Mouse (Mus musculus): ENCODE data around the gene Olfr1281. TPM values are rescaled to one million over a fixed set of nuclear protein-coding genes. Genes with fewer than 3 reads are reported as not detected.
"Not testable (repeated sequence)": the region's sequence is repeated elsewhere in the genome, so short reads cannot be mapped to it uniquely, and the experiment has no call there.

The Olfr1281 gene
- total RNA-seq (2021) (not detected), polyA plus RNA-seq (2012; rRNA removed) (not detected in 2 replicates)
- long read RNA-seq = 0 reads

DNA sequence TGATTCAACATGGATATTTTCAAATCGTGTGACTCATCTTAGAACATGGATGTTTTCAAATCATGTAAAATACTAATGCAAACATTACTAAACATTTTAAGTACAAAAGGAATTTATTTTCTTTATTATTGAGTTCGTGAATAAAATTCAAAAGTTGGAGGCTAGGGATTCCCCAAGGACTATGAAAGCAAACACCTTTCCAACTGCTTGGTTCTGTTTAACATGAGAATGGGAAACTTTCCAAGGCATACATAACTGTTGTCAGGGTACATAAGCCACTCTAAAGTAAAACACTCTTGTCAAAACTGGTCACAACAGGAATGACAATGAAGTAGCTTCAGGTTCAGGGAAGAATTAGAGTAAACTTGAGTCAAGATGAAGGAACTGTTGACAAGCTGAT is at the start of gene Olfr1281:
Gene Olfr1281, plus strand, starts transcription at position 301 of the 400 bp plus-strand sequence.
- DNase-seq = no peak
- 42% methylated on average over 2 of the region's 2 CpGs for WGBS
- TF ChIP-seq EP300 (IDR thresholded peaks at IDR 0.05; ENCODE audit: insufficient read depth, low read depth, low read length) (no peak), CTCF (IDR thresholded peaks at IDR 0.05) (no peak), POLR2A (IDR thresholded peaks at IDR 0.05; ENCODE audit: insufficient read depth, low read depth, low read length) (no peak)
- no peaks in the 10 kb centered on the region for H3K79me2 ChIP-seq (replicated peaks; ENCODE audit: control insufficient read depth, insufficient read depth, low read length)
- H3K9ac ChIP-seq (ENCODE audit: low read depth, low read length) = no peak within 1 kb of the TSS
- H3K4me1 ChIP-seq (ENCODE audit: control insufficient read depth, insufficient read depth, low read length) = no peaks in the 10 kb centered on the region
- H3K36me3 ChIP-seq (ENCODE audit: control insufficient read depth, insufficient read depth, low read length) = no peaks in the 10 kb centered on the region
- no peak within 1 kb of the TSS for H3K4me3 ChIP-seq
- no peak within 1 kb of the TSS for H3K27ac ChIP-seq
- no peaks in the 10 kb centered on the region for H3K27me3 ChIP-seq (ENCODE audit: control insufficient read depth, insufficient read depth, low read length)
- intact Hi-C loops (cut with DNase I) = no loop called here

DNA sequence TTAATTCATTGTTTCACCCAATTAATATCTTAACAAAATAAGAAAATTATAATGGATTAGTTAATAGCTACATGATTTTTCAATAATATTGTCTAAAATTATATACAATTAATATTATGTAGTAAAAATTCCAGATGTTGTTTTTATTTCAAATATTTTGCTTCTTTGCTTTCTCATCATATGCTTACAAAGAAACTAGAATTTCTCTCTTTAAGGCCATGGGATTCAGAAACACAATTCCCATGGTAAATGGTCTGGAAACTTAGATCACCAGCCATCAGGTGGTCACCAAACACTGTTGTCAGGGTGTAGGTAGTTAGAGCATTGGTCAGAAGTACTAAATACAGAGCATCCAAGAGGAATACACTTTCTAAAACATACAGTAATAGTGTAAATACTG is 36.5 kb upstream of the Olfr1281 start, which contains the start of gene Olfr1278:
Gene Olfr1278, plus strand, starts transcription at position 301 of the 400 bp plus-strand sequence.
- no peaks in the 10 kb centered on the region for H3K36me3 ChIP-seq (ENCODE audit: control insufficient read depth, insufficient read depth, low read length)
- no peak for DNase-seq
- intact Hi-C loops (cut with DNase I) = no loop called here
- H3K27ac ChIP-seq = no peak within 1 kb of the TSS
- no peaks in the 10 kb centered on the region for H3K27me3 ChIP-seq (ENCODE audit: control insufficient read depth, insufficient read depth, low read length)
- TF ChIP-seq EP300 (IDR thresholded peaks at IDR 0.05; ENCODE audit: insufficient read depth, low read depth, low read length) (no peak), POLR2A (IDR thresholded peaks at IDR 0.05; ENCODE audit: insufficient read depth, low read depth, low read length) (no peak), CTCF (IDR thresholded peaks at IDR 0.05) (no peak)
- no peak within 1 kb of the TSS for H3K4me3 ChIP-seq
- no peak within 1 kb of the TSS for H3K9ac ChIP-seq (ENCODE audit: low read depth, low read length)
- no peaks in the 10 kb centered on the region for H3K79me2 ChIP-seq (replicated peaks; ENCODE audit: control insufficient read depth, insufficient read depth, low read length)
- H3K4me1 ChIP-seq (ENCODE audit: control insufficient read depth, insufficient read depth, low read length) = no peaks in the 10 kb centered on the region

DNA sequence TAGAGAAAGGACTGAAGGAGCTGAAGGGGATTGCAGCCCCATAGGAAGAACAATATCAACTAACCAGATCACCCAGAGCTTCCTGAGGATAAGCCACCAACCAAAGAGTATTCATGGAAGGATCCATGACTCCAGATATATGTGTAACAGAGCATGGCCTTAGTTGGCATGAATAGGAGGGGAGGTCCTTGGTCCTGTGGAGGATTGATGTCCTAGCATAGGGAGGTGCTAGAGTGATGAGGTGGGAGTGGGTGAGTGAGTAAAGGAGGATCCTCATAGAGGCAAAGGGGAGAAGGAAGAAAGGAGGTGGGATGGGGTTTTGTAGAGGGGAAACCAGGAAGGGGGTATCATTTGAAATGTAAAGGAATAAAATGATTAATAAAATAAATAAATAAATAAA is 27.8 kb upstream of the Olfr1281 start:
- no peaks in the 10 kb centered on the region for H3K79me2 ChIP-seq (replicated peaks; ENCODE audit: control insufficient read depth, insufficient read depth, low read length)
- H3K9ac ChIP-seq (ENCODE audit: low read depth, low read length) = no peak overlapping the region
- no peak overlapping the region for H3K27ac ChIP-seq
- TF ChIP-seq CTCF (IDR thresholded peaks at IDR 0.05) (no peak), EP300 (IDR thresholded peaks at IDR 0.05; ENCODE audit: insufficient read depth, low read depth, low read length) (no peak), POLR2A (IDR thresholded peaks at IDR 0.05; ENCODE audit: insufficient read depth, low read depth, low read length) (no peak)
- H3K4me1 ChIP-seq (ENCODE audit: control insufficient read depth, insufficient read depth, low read length) = no peaks in the 10 kb centered on the region
- H3K27me3 ChIP-seq (ENCODE audit: control insufficient read depth, insufficient read depth, low read length) = no peaks in the 10 kb centered on the region
- DNase-seq = no peak
- no peak overlapping the region for H3K4me3 ChIP-seq
- no peaks in the 10 kb centered on the region for H3K36me3 ChIP-seq (ENCODE audit: control insufficient read depth, insufficient read depth, low read length)
- intact Hi-C loops (cut with DNase I) = no loop called here

DNA sequence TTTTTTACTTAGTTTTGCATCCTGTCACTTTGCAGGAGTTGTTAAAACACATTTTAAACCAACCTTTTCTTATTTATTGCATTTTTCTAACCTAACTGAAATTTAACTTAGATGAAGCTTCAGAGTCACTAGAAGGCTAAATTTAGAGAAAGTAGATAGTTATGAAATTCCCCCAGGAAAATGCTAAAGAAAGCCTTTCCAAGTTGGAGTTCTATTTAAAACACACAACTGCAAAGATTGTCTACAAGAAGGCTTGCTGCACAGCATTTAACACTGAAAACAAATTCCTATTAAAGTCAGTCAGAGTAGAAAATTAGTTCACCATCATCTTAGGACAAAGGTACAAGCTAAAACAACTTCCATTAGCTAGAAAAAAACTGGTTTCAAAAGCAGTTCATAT is 25.9 kb upstream of the Olfr1281 start, which contains the start of gene Olfr1279:
Gene Olfr1279, plus strand, starts transcription at position 262 of the 400 bp plus-strand sequence.
- Histone ChIP-seq H3K27ac (no peak within 1 kb of the TSS), H3K27me3 (ENCODE audit: control insufficient read depth, insufficient read depth, low read length) (no peaks in the 10 kb centered on the region), H3K79me2 (replicated peaks; ENCODE audit: control insufficient read depth, insufficient read depth, low read length) (no peaks in the 10 kb centered on the region), H3K36me3 (ENCODE audit: control insufficient read depth, insufficient read depth, low read length) (no peaks in the 10 kb centered on the region), H3K9ac (ENCODE audit: low read depth, low read length) (no peak within 1 kb of the TSS), H3K4me1 (ENCODE audit: control insufficient read depth, insufficient read depth, low read length) (no peaks in the 10 kb centered on the region), H3K4me3 (no peak within 1 kb of the TSS)
- DNase-seq = no peak
- TF ChIP-seq CTCF (IDR thresholded peaks at IDR 0.05) = no peak
- no peak for TF ChIP-seq EP300 (IDR thresholded peaks at IDR 0.05; ENCODE audit: insufficient read depth, low read depth, low read length)
- TF ChIP-seq POLR2A (IDR thresholded peaks at IDR 0.05; ENCODE audit: insufficient read depth, low read depth, low read length) = no peak
- intact Hi-C loops (cut with DNase I) = no loop called here

DNA sequence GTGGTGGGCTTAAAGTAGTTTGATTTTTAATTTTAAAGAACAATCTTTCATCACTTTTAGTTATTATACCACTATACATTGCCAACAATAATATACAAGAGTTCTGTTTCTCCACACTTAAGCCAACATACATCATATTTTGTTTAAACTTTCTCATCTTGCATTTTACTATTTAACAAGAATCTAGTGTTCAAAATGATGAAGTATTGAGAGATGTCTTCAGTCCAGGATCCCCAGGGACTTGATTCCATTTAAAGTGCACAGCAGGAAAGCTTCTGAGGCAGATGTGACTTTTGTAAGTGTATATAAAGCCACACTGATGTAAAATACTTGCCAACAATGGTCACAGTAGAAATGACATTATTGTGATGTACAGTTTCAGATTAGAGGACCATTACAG is 12.6 kb upstream of the Olfr1281 start, which contains the start of gene Olfr1280:
Gene Olfr1280, plus strand, starts transcription at position 301 of the 400 bp plus-strand sequence.
- no peaks in the 10 kb centered on the region for H3K27me3 ChIP-seq (ENCODE audit: control insufficient read depth, insufficient read depth, low read length)
- TF ChIP-seq EP300 (IDR thresholded peaks at IDR 0.05; ENCODE audit: insufficient read depth, low read depth, low read length) (no peak), CTCF (IDR thresholded peaks at IDR 0.05) (no peak), POLR2A (IDR thresholded peaks at IDR 0.05; ENCODE audit: insufficient read depth, low read depth, low read length) (no peak)
- H3K9ac ChIP-seq (ENCODE audit: low read depth, low read length) = no peak within 1 kb of the TSS
- no peak for DNase-seq
- intact Hi-C loops (cut with DNase I) = no loop called here
- H3K27ac ChIP-seq = no peak within 1 kb of the TSS
- H3K79me2 ChIP-seq (replicated peaks; ENCODE audit: control insufficient read depth, insufficient read depth, low read length) = no peaks in the 10 kb centered on the region
- no peaks in the 10 kb centered on the region for H3K4me1 ChIP-seq (ENCODE audit: control insufficient read depth, insufficient read depth, low read length)
- no peak within 1 kb of the TSS for H3K4me3 ChIP-seq
- no peaks in the 10 kb centered on the region for H3K36me3 ChIP-seq (ENCODE audit: control insufficient read depth, insufficient read depth, low read length)

DNA sequence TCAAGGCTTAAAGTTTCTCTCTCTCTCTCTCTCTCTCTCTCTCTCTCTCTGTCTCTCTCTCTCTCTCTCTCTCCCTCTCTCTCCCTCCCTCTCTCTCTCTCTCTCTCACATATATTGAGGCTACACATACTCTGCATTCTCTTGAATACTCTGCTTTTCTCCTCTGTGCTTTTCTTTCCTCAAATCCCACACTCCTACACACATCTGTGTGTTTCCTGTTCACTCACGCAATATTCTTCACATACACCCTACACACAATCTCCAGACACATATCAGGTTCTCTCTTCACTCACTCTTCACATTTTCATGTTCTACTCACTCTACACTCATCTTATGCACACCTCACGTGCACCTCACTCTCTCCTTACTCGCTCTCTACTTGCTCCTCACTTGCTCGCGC is 7.4 kb downstream of the Olfr1281 start:
- H3K4me3 ChIP-seq; H3K27me3 ChIP-seq (ENCODE audit: control insufficient read depth, insufficient read depth, low read length); H3K4me1 ChIP-seq (ENCODE audit: control insufficient read depth, insufficient read depth, low read length); DNase-seq; H3K9ac ChIP-seq (ENCODE audit: low read depth, low read length); H3K79me2 ChIP-seq (replicated peaks; ENCODE audit: control insufficient read depth, insufficient read depth, low read length); H3K36me3 ChIP-seq (ENCODE audit: control insufficient read depth, insufficient read depth, low read length); H3K27ac ChIP-seq; intact Hi-C loops (cut with DNase I): not testable (repeated sequence)
- 79% methylated on average over 5 of the region's 5 CpGs for WGBS
